Mouse (Mus musculus) naive thymus-derived CD4-positive, alpha-beta T cell, adult 2 months (primary cell): ENCODE data around the gene Cspg4.
"Not testable (repeated sequence)": the region's sequence is repeated elsewhere in the genome, so short reads cannot be mapped to it uniquely, and the experiment has no call there.

Experiments
- DNase-seq: peaks from one replicate; pipeline ENCODE4 v3.0.0-alpha.2; 2011; ENCODE audit warnings: low read depth

Gene Cspg4

GRCm38 (mm10) chr9:56926387-56926786 is 61.6 kb downstream of the Cspg4 start:
- DNase-seq, result no peak

DNA sequence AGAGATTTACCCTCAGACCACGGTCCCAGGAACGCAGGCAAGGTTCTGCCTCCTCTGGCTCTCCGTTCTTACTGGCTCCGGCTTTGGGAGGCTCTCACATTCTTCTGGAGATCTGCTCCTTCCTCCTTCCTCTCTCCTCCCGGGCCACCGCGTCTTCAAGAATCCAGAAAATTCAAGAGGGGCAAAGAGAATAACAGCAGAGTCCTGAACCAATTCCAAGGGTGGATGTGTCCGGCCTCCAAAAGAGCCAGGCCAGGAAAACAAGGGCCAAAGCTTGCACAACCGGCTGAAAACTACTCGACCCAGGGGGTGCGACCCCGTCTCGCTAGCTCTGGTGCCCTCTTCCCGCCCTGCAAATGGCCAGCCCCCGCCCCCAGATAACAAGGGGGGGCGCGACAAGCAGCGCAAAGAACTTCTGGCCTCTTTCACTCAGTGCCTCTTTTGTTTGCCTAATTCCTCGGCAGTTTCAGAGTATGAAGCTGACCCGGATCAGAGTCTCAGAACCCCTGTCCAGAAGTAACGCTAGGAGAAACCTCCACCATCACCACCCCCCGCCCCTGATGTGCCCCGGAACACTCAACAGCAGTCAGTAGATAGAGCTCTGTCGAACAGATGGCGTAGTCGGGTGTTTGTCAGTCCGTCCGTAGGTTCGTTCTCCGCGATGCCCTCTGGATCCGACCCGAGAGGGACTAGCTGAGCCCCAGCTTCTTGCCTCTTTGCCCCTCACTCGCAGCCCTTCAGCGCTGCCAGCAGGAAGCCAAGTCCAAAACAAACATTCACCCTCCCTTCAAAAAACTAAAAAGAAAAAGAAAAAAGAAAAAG is 62.6 kb downstream of the Cspg4 start:
- DNase-seq, result no peak

DNA sequence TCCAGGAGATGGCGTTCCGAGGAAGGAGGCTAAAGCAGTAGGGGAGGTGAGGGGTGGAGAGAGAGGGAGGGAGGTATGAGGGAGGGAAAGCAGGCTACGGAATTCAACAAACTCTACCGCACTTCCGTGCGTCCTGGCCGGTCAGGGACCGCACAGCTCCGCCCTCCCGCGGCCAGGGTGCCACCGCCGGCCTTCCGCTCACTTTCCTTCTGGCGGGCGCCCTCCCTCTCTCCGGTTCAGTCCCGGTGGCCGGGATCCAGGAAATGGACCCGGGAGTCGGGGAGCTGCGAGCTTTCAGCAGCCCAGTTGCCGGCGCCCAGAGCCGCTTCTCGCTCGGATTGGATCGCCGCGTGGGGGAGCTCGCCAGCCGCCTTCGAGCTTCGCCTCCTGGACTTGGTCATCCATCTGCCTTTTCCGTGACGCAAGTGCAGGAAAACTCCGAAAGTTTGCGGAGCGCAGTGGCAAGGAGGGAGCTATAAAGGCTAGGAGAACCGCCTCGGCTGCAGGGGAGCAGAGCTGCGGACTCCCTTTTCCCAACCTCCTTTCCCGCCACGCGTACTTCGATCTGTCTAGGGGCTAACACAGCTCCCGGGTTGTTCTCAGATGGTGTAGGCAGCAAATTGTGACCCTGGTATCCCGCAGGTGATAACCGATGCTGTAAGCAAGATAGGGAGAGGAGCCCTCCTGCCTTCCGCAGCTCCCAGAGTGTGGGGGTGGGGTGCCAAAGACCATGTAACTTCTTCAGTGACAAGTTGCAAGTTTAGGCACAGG is 63.4 kb downstream of the Cspg4 start, which contains the start of gene Snx33:
TSS of gene Snx33 (minus strand) at position 331 of the 771 bp plus-strand sequence.
- DNase-seq, result peak; percentile 84

GRCm38 (mm10) chr9:56929496-56929895 is 64.7 kb downstream of the Cspg4 start:
- peak; percentile 24 for DNase-seq

- DNase-seq, result no peak
Observed at GRCm38 (mm10) chr9:56930556-56930955, 65.7 kb downstream of the Cspg4 start.

GRCm38 (mm10) chr9:56936861-56937222 is 72.0 kb downstream of the Cspg4 start:
- DNase-seq, result no peak

- DNase-seq, result peak; percentile 95
Observed at GRCm38 (mm10) chr9:56937223-56938160, 72.7 kb downstream of the Cspg4 start, which contains the start of gene Imp3. Imp3 (plus strand) TSS chr9:56937475.

DNA sequence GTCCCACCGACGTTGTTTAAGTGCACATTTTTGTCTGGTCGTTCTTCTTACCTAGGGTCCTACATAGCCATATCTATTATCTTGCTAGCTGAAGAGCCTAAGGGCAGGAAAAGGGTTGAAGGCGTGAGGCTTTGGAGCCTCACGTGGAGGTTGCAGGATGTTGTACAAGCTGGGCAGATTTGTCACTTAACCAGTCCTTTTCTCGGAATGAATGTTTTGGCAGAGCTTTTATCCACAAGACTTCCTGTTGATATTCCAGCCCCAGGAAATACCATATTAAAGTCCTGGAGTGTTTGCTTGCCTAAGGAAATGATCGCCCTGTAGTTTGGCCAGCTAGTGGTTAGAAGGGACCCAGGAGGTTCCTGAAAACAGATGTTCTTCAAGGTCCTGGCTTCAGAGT is 73.5 kb downstream of the Cspg4 start:
- peak; percentile 35 for DNase-seq

- peak; percentile 78 for DNase-seq
Observed at GRCm38 (mm10) chr9:56947481-56947880, 82.6 kb downstream of the Cspg4 start.

- not testable (repeated sequence) for DNase-seq
Observed at GRCm38 (mm10) chr9:56948699-56949098, 83.9 kb downstream of the Cspg4 start.
